In genomic region chr6:98996822-98997221, GRCm38 (mm10) we compare ENCODE assay signal across 23 mouse cellular contexts.
A peak's percentile ranks its signal among the peaks of the same experiment; 100 is the strongest.
DNase-seq lines count a peak whose midpoint lies in the region; ATAC-seq and TF ChIP-seq lines count a peak whose summit lies in the region.
"Had no signal": no experiment of that assay in that cellular context is flagged by ENCODE, and none has a peak within 500 bp of the region (broad histone marks: within the 10 kb centered on the region; RNA-seq: fewer than 3 reads in every experiment).

No protein-coding gene starts in this region.

- H3K4me2 ChIP-seq in myocyte (ENCODE audit: low read depth) = peak overlapping the region; percentile 1
- H3K4me2 ChIP-seq: embryonic facial prominence, embryonic 13.5 days; embryonic facial prominence, embryonic 15.5 days; forebrain, embryonic 13.5 days; forebrain, embryonic 15.5 days had no signal

- peaks cover 18% of the 10 kb centered on the region for H3K36me3 ChIP-seq in spleen, adult 2 months (ENCODE audit: control insufficient read depth, insufficient read depth, low read length)
- peaks cover 10% of the 10 kb centered on the region for H3K36me3 ChIP-seq in myocyte (ENCODE audit: control insufficient read depth, insufficient read depth)
- H3K36me3 ChIP-seq: embryonic facial prominence, embryonic 13.5 days; embryonic facial prominence, embryonic 15.5 days; forebrain, embryonic 15.5 days had no signal

- peaks cover 65% of the 10 kb centered on the region for H3K79me2 ChIP-seq in myocyte (ENCODE audit: control insufficient read depth, insufficient read depth)

- no peak for TF ChIP-seq CTCF in gastrocnemius, adult 2 months (IDR thresholded peaks at IDR 0.05)
- TF ChIP-seq CTCF in spleen, adult 2 months (IDR thresholded peaks at IDR 0.05; ENCODE audit: extremely low read depth, insufficient read depth, insufficient read length, insufficient replicate concordance) = no peak

- no peaks in the 10 kb centered on the region for H3K27me3 ChIP-seq in spleen, adult 2 months (ENCODE audit: control insufficient read depth, insufficient read depth, low read length)
- H3K27me3 ChIP-seq in myocyte (ENCODE audit: control insufficient read depth, insufficient read depth, insufficient read length) = no peaks in the 10 kb centered on the region
- H3K27me3 ChIP-seq: embryonic facial prominence, embryonic 15.5 days; forebrain, embryonic 15.5 days; Patski had no signal

- no peak for TF ChIP-seq POLR2A in spleen, adult 2 months (IDR thresholded peaks at IDR 0.05; ENCODE audit: low read depth, low read length)
- no peak for TF ChIP-seq POLR2A in myocyte (IDR thresholded peaks at IDR 0.05; ENCODE audit: insufficient read length, low read depth)

- no peak overlapping the region for H3ac ChIP-seq in myocyte (ENCODE audit: control insufficient read depth, insufficient read length)

- DNase-seq in gastrocnemius, adult 2 months = no peak
- no peak for DNase-seq in gastrocnemius, postnatal 14 days
- no peak for DNase-seq in spleen, adult 2 months (ENCODE audit: low read depth in 1 of 2, low spot score in 2 of 2)
- no peak for DNase-seq in spleen, postnatal 4 days (ENCODE audit: low spot score in 2 of 2)
- DNase-seq: adrenal gland, adult 2 months; adrenal gland, postnatal 10 days; adrenal gland, postnatal 25 days; cerebellum, adult 11 months; cerebellum, adult 18-20 months; cerebellum, adult 8-10 months; cerebellum, adult 9-11 months; cerebellum, postnatal 14 days; cerebellum, postnatal 36 days; embryo, embryonic 11 days had no signal

- 89% methylated on average over 2 of the region's 2 CpGs for WGBS in spleen, adult 2 months

- peaks cover 49% of the 10 kb centered on the region for H3K4me1 ChIP-seq in spleen, adult 2 months (ENCODE audit: control insufficient read depth, insufficient read depth, insufficient read length)

- no peak for ATAC-seq in monocyte, adult 5-6 weeks (replicated peaks; ENCODE audit: insufficient number of reproducible peaks, low FRiP score, low TSS enrichment, poor library complexity, severe bottlenecking)
- ATAC-seq: activated CD4-positive, CD25-positive, alpha-beta regulatory T cell, adult 4 months; forebrain, embryonic 13.5 days; forebrain, embryonic 15.5 days; Patski had no signal

- no peak overlapping the region for H3K4me3 ChIP-seq in gastrocnemius, adult 2 months
- H3K4me3 ChIP-seq in spleen, adult 2 months (ENCODE audit: extremely low read depth, insufficient read depth, insufficient read length) = no peak overlapping the region
- H3K4me3 ChIP-seq in myocyte = no peak overlapping the region
- H3K4me3 ChIP-seq: embryonic facial prominence, embryonic 13.5 days; embryonic facial prominence, embryonic 15.5 days; erythroblast, embryonic 14.5 days; forebrain, embryonic 13.5 days; forebrain, embryonic 15.5 days had no signal

- peak overlapping the region; percentile 28; the same call in 1 of the 2 replicates for H3K27ac ChIP-seq in gastrocnemius, adult 2 months
- H3K27ac ChIP-seq in spleen, adult 2 months (ENCODE audit: insufficient read depth, low read length) = peak overlapping the region; percentile 45; the same call in 1 of the 2 replicates
- H3K27ac ChIP-seq: embryonic facial prominence, embryonic 13.5 days; embryonic facial prominence, embryonic 15.5 days; forebrain, embryonic 13.5 days; forebrain, embryonic 15.5 days had no signal

- intact Hi-C loops in gastrocnemius, adult 2 months (cut with DNase I) = no loop called here
- intact Hi-C loops in gastrocnemius, postnatal 14 days (cut with DNase I; ENCODE audit: low total_unique reads) = no loop called here

TF ChIP-seq in myocyte, 11 proteins besides CTCF, POLR2A, EP300 and RAD21:
- TF ChIP-seq MYOD1 (IDR thresholded peaks at IDR 0.05; ENCODE audit: control insufficient read depth in 1 of 3, insufficient read length in 2 of 3, low read depth in 2 of 3) = no peak
